Mouse (Mus musculus): Measurements from ENCODE around the gene Rnf26.

DNA sequence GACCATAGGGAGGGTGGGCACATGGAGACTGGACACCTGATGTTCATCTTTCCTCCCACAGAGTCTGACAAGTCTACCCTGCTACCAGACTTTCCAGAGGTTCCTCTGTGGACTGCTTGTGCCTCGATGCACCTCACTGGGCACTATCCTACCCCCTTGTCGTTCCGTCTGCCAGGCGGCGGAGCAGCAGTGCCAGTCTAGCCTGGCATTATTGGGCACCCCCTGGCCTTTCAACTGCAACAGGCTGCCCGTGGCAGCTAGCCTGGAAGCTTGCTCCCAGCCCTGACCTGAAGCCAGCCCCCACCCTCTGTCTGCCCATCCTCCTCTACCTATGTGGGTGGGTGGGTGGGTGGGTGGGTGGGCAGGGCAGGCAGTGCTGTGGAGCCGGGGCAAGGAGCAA, 7.1 kb downstream of the Rnf26 start:
- TF ChIP-seq POLR2A (IDR thresholded peaks at IDR 0.05; ENCODE audit: low read depth, low read length): no peak
- no peak for TF ChIP-seq CTCF (IDR thresholded peaks at IDR 0.05; ENCODE audit: extremely low read depth, insufficient read length, insufficient replicate concordance, low read depth, low read length)

Data from small intestine, adult 2 months (tissue).